Mouse (Mus musculus) gastrocnemius, postnatal 36 days (tissue): ENCODE measurements around the gene Ksr1. TPM values are rescaled to one million over a fixed set of nuclear protein-coding genes. Genes with fewer than 3 reads are reported as not detected.
"Not testable (repeated sequence)": the region's sequence is repeated elsewhere in the genome, so short reads cannot be mapped to it uniquely, and the experiment has no call there.

Experiments
- DNase-seq, 2 experiments: peaks; one replicate each; pipeline ENCODE4 v3.0.0; 2022
- intact Hi-C: fragments of 180-260 bp; cut with DNase I; formaldehyde crosslinking; loops from one replicate; pipeline ENCODE4 v1.15.1; 2025
- total RNA-seq, 2 experiments: library from RNA; stranded (reverse); gene quantifications; 2 replicates each; pipeline ENCODE4 v1.2.3; 2021

The Ksr1 gene
- total RNA-seq, 2 experiments from 2014 or later = 72.2 to 74.8 TPM

DNA sequence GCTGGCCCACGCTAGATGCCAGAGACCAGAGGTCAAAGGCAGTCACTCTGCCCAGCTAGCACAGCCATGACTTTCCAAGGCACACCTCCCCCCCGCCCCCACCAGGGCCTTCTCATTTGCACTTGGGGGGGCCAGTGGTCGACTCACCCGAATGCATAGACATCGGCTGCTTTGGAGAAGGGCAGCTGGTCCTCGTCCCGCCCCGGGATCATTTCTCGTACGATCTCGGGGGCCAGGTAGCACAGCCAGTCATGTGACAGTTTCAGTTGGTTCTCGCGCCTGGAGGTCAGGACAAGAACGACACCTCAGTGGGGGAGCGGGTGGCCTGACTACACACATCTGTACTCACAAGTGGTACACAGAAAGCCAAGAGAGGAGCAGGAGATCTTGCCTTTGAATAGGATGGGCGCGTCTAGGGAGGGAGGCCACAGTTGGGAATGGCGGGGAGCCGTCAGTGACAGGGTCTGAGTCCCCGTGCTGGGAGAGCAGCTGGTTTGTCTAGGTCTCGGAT, 125.6 kb downstream of the Ksr1 start:
- intact Hi-C loops = no loop called here
- DNase-seq = no peak

DNA sequence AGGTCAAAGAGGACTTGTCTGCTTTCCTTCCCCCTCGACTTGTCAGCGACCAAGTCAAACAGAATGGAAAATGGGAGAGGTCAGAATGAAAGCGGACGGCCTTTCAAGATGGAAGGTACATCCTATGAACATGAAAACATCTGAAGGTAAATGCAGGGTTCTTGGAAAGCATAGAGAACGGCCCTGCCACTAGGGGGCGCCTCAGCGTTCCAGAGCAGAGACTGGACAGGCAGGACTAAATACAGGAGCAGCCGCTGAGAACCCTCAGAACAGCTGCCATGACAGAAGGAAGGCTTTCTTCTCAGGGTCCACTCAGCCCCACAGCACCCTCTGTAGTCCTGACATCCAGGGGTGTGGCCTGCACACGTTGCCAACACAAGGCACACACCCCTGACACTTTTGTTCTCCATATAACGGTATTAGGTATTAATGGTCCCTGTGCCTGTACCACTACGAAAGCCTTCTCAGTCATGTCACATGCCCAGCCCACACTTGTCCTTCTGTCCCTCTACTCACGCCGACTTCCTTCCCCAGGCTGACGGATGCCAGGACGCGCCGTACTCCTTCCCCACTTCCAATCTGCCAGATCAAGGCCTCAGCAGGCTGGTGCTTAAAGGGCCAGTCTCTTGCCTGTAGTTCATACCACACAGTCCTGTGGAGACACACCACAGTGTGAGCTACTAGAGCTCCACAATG, 126.2 kb downstream of the Ksr1 start:
- intact Hi-C loops = no loop called here
- no peak for DNase-seq

DNA sequence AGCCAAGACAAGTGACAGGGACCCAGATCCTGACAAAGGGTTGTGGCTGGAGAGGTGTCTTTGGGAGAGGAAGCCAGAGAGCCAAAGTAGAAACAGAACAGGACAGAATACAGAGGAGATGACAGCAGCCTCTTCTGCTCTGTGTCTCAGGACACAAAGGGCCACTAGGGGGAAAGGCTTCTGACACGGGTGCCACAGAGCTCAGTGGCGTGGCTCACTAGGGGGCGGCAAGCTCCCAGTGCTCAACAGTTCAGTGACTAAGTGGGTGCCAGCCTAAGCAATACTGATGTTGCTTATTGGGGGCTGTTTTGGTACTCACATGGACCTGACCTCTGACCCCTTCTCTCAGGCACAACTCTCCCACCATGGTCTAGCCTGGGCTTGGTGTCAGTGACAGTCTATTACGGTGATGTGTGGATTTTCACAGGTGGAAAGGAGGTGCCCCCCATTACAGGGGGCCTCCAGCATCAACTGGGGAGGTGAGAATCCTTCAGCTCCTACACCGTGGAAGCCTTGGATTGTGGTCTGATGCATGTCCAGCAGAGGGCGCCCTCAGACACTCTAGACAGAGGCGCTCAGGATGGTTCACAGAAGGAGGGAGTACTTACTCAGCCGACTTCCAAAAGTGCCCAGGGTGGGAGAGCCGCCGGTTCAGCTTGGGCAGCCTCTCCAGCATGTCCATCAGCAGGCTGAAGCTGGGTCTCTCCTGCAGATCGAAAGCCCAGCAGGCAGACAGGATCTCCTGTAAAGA, 127.1 kb downstream of the Ksr1 start:
- intact Hi-C loops = no loop called here
- DNase-seq = peak; percentile 67 to 75

DNA sequence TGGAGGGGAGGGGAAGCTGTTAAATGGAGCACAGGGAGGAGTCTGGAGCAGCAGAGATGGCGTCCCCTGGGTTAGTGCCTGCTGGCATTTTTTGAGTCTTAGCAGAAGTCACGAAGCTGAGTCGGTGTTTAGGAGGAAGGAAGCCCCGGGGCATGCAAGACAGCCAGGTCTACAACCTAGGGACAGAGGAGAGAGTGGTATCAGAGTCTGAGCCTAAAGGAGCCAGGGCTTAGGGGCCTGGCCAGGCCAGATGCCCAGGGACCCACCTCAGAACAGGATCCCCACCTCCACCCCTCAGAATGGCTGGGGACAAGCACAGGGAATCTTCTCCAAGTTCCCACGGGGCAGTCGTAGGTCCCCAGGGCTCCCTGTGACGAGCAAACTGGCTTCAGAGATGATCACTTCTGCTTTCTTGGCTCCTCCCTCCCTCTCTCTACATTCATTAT, 129.0 kb downstream of the Ksr1 start:
- intact Hi-C loops = no loop called here
- no peak for DNase-seq

DNA sequence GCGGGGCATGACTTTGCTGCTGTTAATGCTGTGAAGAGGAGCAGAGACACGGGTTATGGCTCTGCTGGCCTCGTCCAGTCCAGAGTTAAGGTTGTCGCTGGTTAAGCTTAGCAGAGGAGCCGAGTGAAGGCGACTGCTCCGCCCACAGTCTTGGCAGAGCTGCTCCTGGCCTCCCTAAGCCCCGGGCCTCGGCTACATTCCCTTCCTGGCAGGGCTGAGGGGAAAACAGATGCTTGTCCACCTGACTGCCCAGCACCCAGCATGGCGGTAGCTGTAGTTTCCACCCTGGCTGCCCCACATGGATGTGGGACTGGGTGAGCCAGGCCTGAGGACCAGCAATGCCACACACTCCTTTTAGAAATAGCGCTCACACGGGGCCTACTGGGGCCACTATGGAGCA, 130.0 kb downstream of the Ksr1 start:
- DNase-seq = peak; percentile 28 to 50
- intact Hi-C loops = no loop called here

DNA sequence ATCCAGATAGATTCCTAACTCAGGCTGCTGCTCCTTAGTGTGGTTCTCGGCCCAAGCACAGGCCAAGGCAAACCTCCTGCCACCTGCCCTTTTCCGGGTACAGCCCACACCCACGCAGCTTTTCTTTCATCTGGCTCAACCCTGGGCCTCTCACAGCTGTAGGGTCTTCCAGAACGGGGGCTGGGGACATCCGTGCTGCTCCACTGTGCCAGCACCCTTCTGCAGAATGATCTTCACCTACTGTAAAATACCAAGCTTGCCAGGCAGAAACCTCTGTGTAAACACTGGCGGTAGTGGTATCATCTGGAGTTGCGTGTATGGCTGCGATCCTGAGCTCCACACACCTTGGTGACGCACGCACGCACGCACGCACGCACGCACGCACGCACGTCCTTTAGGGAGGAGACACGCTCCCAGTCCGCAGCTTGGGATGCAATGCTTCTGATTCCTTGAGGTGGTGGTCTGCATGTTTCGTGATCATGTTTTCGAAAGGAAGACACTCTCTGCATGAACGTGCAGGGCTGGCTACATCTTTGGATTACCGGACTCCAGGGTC, 130.5 kb downstream of the Ksr1 start:
- intact Hi-C loops = no loop called here

DNA sequence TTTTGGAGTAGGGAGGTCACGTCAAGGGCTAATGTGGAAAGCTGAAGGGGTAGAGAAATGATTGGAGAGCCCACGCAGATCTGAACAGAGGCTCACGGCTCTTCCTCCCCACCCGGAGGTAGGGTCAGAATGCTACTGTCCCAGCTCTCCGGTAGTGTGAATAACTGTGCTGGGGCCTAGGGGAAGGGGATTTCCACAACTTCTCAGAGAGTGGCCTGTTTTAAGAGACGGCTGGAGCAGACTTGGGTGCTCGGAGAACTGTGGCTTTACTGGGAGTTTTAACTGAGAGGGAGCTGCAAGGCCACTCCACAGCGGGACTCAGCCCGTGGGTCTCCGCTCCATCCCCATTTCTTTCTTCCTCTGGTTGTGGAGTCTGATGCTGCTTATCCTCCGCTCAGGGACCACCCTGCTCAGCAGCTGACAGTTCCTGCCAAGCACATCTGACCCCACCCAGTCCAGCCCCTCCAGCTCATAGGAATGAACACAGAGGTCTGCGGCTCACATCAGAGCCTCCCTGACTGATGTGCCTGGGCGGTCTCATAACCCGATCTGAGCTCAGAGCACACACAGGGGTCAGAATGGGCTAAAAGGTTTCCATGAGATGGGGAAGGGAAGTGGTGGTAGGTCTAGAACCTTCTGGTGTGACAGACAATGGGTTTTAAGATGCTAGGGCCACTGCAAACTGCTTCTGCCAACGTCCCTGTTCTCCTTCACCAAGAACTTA, 131.4 kb downstream of the Ksr1 start:
- DNase-seq = no peak
- intact Hi-C loops = no loop called here

More for the DNA sequence above, 130.5 kb downstream of the Ksr1 start:
- DNase-seq = no peak

DNA sequence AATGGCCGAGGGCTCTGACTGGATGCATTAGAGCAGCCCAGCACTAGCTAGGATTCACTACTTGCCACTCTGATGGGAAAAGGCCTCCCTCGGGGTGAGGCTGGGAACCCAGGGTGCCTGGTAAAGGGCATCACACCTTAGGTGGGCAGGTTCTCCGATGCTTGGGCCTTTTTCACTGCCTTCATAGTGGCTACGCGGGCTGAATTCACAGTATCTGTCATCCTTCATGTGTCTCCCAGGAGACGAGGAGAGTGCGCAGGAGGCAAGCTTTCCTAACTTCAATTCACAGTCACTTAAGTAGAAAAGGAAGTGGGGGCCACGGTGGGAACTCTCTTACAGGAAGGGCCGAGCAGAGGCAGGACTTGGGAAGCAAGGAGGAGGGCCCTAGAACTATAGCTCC, 132.4 kb downstream of the Ksr1 start:
- no peak for DNase-seq
- intact Hi-C loops = no loop called here

DNA sequence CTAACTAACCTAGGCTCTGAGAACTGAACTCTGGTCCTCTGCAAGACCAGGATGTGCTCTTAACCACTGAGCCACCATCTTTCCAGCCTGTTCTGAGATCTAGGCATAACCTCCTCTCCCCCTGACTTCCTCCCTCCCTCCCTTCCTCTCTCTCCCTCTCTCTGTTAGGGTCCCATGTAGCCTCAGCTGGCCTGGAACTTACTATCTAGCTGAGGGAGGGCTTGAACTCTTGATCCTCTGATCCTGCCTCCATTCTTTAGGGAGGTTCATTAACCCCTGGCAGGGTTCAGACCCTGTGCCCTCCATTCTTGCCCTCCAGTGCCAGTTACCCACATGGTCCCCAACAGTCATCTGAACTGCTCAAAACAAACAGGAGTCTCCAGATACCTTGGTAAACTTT, 133.2 kb downstream of the Ksr1 start:
- no peak for DNase-seq
- intact Hi-C loops = no loop called here

DNA sequence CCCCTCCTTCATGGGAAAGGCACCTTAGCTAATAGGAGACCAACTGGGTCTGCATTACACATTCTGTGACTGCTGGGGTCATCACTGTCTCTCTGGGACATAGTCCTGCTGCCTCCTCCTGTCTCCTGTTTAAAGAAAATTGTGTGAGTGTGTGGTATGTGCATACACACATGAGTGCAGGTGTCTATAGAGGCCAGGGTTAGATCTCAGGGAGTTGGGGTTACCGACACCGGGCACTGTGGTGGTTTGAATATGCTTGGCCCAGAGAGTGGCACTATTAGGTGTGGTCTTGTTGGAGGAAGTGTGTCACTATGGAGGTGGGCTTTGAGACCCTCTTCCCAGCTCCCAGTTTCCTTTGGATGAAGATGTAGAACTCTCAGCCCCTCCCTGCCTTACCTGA, 133.7 kb downstream of the Ksr1 start:
- no peak for DNase-seq
- intact Hi-C loops = no loop called here

DNA sequence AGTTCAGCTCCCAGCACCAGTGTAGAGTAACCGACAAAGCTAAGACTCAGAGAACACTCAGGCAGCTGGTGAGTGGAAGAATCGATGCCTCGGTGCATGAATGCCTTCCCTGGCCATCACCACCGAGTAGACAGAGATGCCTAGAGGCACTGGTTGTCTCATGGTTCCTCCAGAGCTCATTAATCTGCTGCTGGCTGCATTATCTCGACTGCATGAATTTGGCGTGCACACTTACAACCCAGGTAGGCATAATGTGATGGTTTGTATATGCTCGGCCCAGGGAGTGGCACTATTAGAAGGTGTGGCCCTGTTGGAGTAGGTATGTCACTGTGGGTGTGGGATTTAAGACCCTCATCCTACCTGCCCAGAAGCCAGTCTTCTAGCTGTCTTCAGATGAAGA, 137.3 kb downstream of the Ksr1 start:
- DNase-seq = no peak
- intact Hi-C loops = no loop called here

DNA sequence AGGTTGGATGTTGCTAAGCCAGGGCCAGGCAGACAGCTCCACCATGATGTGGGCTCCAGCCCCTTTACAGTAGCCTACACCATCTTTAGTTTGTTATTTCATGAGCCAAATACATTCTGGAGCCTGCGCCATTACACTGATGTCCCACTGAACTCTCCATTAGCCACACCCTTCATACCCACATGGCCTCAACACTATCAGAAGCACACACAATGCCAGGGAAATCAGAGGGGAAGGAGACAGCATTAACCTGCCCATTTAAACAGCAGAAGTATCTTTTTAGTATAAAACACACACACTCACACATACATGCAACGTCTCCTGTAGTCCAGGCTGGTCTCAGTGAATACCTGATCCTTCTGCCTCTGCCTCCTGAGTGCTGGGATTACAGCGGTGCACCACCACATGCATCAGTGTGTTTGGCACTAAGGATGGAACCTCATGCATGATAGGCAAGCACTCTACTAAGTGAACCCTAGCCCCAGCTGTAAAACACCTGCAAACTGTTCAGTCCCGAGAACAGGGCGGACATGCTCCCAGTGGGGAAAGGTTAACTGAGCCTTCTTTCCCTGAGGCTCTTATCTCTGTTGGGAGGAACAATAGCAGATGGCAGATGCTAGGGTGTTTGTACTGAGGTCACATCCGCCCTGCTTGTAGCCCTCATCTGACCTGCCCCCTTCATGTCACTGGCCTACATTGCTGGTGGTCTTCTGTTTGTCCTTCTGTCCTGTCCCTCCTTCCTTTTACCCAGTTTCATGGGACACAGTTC, 138.0 kb downstream of the Ksr1 start:
- intact Hi-C loops = no loop called here
- DNase-seq = no peak

DNA sequence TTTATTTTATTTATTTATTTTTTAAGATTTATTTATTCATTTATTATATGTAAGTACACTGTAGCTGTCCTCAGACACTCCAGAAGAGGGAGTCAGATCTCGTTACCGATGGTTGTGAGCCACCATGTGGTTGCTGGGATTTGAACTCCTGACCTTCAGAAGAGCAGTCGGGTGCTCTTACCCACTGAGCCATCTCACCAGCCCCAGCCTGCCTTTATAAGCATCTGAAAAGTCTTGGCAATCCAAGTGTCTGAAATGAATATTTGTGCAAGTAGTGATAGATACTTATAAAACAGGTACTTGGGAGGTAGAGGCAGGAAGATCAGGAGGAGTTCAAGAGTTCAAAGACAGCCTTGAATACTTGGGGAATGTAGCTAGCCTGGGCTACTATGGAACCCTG, 138.9 kb downstream of the Ksr1 start:
- DNase-seq, intact Hi-C loops: not testable (repeated sequence)

DNA sequence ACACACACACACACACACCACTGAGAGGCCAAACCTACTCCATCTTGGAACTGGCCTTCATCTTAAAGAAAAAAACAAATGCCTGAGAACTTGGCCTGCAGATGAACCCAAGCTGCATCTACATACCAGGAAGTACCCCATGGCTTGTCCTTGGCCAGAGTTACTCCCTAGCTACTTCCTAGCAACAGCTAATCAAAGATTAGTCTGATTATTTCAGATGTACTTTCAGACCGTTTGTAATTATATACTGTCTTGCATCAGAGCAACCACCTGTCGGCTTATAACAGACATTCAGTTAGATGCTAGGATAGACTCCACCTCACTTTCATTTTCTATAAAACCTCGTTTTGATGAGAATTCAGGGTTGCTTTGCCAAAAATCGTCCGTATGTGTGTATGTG, 139.8 kb downstream of the Ksr1 start:
- no peak for DNase-seq
- intact Hi-C loops = no loop called here

DNA sequence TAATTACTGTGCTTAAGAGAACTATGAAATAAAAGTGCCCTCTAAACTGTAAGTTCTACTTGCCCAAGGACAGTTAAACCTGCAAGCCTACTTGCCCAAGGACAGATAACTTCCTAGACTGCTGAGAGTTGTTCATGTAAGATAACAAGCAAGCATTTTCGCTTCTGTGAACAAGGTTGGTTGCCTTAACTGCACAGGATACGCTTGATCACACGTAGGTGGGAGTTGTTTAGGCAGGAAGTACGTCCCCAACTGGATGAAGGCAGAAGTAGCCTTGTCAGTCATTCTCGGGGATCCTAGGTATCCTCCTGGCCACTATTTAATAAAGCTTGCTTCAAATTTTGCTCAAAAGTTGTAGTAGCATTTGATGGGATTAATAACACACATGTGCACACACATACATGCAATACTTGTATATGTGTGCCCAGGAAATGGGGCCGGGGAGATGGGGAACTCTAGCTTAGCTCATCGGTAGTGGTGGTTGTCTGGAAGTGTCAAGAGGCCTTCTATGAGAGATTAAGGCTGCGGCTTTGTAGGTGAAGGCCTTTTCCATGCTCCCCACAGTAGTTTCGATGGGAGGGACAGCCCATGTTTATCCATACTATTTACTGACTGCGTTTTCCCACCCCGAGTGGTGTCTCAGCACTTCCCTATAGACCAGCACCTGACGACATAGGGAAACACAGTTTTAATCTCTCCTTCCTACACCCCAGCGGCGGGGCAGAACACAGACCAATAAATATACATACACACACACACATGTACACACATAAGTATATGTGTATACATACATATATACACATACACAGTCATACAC, 140.4 kb downstream of the Ksr1 start:
- no peak for DNase-seq
- intact Hi-C loops = no loop called here

DNA sequence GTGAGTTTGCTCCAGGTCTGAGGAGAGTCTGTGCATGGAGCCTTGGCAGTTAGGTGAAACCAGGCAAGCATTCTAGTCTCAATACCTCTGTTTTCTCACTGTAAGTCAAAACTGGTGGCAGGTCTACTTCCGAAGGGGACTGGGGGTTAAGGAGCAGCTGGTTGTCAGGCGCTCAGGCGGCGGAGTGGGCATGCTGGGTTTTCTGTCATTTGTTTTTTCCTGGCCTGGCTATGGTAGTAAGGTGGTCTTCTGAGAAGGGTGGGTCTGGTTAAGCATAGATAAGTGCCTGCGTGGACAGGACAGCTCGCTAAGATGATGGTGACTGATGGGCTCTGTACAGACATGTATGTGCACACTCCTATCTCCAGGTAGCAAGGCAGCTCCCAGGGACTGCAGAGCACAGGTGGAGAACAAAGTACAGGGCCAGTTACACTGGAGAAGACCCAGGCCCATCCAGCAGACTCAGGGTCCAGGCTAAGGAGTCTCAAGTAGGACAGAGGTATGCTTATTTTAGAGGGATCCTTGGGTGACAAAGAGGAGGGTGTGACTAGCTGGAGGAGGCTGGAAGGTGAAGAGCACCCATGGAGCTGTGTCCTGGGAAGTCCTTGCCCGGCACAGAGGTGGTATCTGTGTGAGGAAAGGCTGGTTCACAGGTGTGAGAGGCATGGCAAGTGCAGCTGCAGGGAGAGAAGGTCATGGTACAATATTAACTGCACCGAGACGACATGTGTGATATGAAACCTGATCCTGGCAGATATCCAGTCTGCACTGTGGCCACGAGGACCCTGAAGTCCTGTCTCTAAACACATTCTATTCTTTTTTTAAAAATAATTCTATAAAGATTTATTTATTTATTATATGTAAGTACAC, 142.2 kb downstream of the Ksr1 start:
- intact Hi-C loops = no loop called here
- no peak for DNase-seq

DNA sequence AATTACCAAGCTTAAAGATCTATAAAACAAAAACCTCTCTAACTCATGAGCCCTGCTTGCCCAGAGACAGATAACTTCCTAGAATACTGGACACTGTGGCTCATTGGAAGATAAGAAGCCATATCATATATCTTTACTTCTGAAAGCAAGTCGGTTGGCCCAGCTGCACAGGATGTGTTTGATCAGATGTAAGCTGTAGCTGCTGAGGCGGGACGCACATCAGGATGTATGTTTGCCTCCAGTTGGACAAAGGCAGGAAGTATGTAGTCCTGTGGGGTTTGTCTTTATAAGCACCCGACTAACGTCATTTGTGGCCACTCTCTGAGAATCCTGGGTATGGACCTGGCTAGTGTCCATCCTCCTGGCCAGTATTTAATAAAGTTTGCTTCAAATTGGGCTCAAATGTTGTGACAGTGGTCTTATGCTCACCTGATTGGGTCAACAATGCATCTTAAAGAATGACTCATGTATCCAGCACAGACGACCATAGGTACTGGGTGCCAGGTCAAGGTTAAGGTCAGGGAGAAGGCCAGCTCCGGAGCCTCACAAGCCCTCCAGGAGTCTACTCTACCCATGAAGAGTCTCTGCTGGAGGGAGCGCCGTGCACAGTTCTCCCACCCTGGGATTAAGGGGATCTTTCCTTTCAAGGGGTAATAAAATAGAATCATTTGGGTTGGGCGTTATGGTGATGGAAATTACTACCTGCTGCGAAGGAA, 143.0 kb downstream of the Ksr1 start:
- intact Hi-C loops = no loop called here
- no peak for DNase-seq

DNA sequence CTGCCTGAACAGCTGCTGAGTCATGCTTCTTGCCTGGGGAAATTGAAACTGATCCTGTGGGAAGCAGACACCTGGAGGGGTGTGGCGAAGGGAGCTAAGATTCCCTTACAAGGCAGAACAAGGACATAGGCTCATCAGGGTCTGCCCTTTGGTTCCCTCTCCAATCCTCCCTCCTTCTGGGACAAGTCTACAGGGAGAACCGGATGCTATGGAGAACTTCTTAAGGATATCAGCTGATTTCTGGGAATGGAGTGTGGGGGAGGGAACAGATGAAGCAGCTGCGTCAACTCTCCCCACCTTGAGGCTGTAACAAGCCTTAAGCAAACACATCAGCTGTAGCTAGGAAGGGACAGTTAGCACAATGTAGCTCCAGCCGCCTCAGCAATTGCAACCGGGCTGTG, 143.7 kb downstream of the Ksr1 start:
- intact Hi-C loops = no loop called here

More for the DNA sequence above, 143.7 kb downstream of the Ksr1 start:
- DNase-seq = no peak
